Mouse (Mus musculus): ENCODE measurements around the gene Esr2.

Esr2 gene

GRCm38 (mm10) chr12:76081557-76082211 is 95.4 kb downstream of the Esr2 start:
- DNase-seq, result no peak

- no peak for DNase-seq
These were observed 96.0 kb downstream of the Esr2 start for GRCm38 (mm10) chr12:76080876-76081556.

GRCm38 (mm10) chr12:76073981-76074380 is 103.1 kb downstream of the Esr2 start:
- DNase-seq, result no peak

- DNase-seq, result no peak
These were observed 103.8 kb downstream of the Esr2 start for GRCm38 (mm10) chr12:76073066-76073826.

GRCm38 (mm10) chr12:76071935-76072849 is 104.9 kb downstream of the Esr2 start:
- no peak for DNase-seq
